Mouse (Mus musculus): ENCODE measurements around the gene Arhgef40. TPM values are rescaled to one million over a fixed set of nuclear protein-coding genes. Genes with fewer than 3 reads are reported as not detected.
A peak's percentile ranks its signal among the peaks of the same experiment; 100 is the strongest.

The Arhgef40 gene
- polyA plus RNA-seq, 1 experiment from 2014 or later: 45.8 TPM

DNA sequence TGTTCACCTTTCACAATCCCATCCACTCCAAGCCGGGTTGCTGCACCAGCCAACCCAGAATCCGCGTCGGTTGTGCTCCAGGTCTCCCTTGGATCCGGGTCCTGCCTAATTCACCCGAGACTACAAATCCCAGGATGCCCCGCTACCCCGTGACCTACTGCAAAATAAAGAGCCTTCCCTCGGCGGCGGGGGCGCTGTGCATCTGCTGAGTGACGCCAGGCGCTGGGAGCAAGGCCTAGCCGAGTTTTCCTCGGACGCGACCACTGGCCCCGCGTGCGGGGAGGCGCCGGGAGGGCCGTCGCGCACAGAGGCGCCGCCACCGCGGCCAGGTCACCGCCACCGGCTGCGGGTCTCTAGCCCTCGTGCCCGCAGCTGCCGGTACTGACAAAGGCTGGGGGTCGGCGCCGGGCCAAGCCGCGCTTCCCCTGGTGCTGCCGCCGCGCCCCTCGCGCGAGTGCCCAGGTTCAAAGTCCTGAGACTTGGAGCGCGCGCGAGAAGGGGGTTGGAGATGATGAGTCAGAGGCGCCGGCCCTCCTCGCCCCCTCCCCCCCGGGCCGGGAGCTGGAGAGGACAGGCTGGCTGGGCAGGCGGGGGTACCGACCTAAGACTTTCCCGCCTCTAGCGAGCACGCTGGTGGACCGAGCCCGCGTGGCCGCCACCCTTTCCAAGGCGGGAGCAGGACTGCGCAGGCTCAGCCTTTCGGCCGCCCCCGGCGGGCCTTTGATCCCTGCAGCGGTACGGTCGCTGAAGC, 35.2 kb downstream of the Arhgef40 start:
- peaks cover 27% of the 10 kb centered on the region for H3K4me1 ChIP-seq (ENCODE audit: control insufficient read depth, insufficient read depth, low read length)
- H3K4me2 ChIP-seq (ENCODE audit: low read depth, low read length): peak overlapping the region; percentile 68
- no peaks in the 10 kb centered on the region for H3K9me3 ChIP-seq (replicated peaks; ENCODE audit: control insufficient read depth, low read length)
- peak overlapping the region; percentile 100 for H3K27ac ChIP-seq (ENCODE audit: low read length)
- under 1% methylated on average over 72 of the region's 74 CpGs for WGBS
- peak overlapping the region; percentile 77 for H3K4me3 ChIP-seq (ENCODE audit: low read length)
- no peaks in the 10 kb centered on the region for H3K36me3 ChIP-seq (ENCODE audit: control insufficient read depth, insufficient read depth)
- no peaks in the 10 kb centered on the region for H3K27me3 ChIP-seq (ENCODE audit: control insufficient read depth, insufficient read depth, low read length)
- H3K9ac ChIP-seq (ENCODE audit: low read length): peak overlapping the region; percentile 92
- peak; percentile 89 for ATAC-seq (replicated peaks; ENCODE audit: extremely low read depth, insufficient read depth, low FRiP score)

- H3K36me3 ChIP-seq (ENCODE audit: control insufficient read depth, insufficient read depth): no peaks in the 10 kb centered on the region
- H3K9me3 ChIP-seq (replicated peaks; ENCODE audit: control insufficient read depth, low read length): no peaks in the 10 kb centered on the region
- peak; percentile 65 for ATAC-seq (replicated peaks; ENCODE audit: extremely low read depth, insufficient read depth, low FRiP score)
- peaks cover 23% of the 10 kb centered on the region for H3K4me1 ChIP-seq (ENCODE audit: control insufficient read depth, insufficient read depth, low read length)
- H3K4me2 ChIP-seq (ENCODE audit: low read depth, low read length): peak within 1 kb of the TSS; percentile 68
- peak within 1 kb of the TSS; percentile 100 for H3K27ac ChIP-seq (ENCODE audit: low read length)
- H3K27me3 ChIP-seq (ENCODE audit: control insufficient read depth, insufficient read depth, low read length): no peaks in the 10 kb centered on the region
- peak within 1 kb of the TSS; percentile 92 for H3K9ac ChIP-seq (ENCODE audit: low read length)
- 9% methylated on average over 15 of the region's 15 CpGs for WGBS
- H3K4me3 ChIP-seq (ENCODE audit: low read length): peak within 1 kb of the TSS; percentile 77
Observed at GRCm38 (mm10) chr14:52020486-52021137, 36.1 kb downstream of the Arhgef40 start, which contains the start of gene Zfp219. Zfp219 (minus strand) TSS chr14:52020733.

DNA sequence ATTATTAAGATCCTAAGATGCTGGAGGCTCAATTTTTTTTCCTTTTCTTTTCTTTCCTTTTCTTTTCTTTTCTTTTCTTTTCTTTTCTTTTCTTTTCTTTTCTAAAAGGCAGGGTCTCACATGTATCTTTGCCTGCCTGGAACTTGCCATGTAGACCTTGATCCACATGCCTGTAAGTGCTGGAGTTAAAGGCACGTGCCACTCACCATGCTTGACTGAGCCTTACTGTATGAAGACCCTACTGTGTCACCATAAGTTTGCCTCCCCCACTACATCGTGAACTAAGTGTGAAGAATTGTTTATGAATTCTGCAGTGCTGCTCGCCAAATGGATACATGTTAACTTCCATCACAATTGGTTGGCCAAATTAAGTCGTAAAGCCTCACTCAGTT, 36.6 kb downstream of the Arhgef40 start:
- H3K9me3 ChIP-seq (replicated peaks; ENCODE audit: control insufficient read depth, low read length): no peaks in the 10 kb centered on the region
- H3K27ac ChIP-seq (ENCODE audit: low read length): peak overlapping the region; percentile 100
- H3K27me3 ChIP-seq (ENCODE audit: control insufficient read depth, insufficient read depth, low read length): no peaks in the 10 kb centered on the region
- H3K4me1 ChIP-seq (ENCODE audit: control insufficient read depth, insufficient read depth, low read length): peaks cover 18% of the 10 kb centered on the region
- WGBS: 69% methylated on average over 4 of the region's 4 CpGs
- H3K36me3 ChIP-seq (ENCODE audit: control insufficient read depth, insufficient read depth): no peaks in the 10 kb centered on the region
- peak overlapping the region; percentile 68 for H3K4me2 ChIP-seq (ENCODE audit: low read depth, low read length)
- H3K4me3 ChIP-seq (ENCODE audit: low read length): peak overlapping the region; percentile 77
- H3K9ac ChIP-seq (ENCODE audit: low read length): peak overlapping the region; percentile 92
- ATAC-seq (replicated peaks; ENCODE audit: extremely low read depth, insufficient read depth, low FRiP score): no peak

GRCm38 (mm10) chr14:52021568-52022212, 37.2 kb downstream of the Arhgef40 start:
- H3K4me3 ChIP-seq (ENCODE audit: low read length): no peak overlapping the region
- no peak overlapping the region for H3K9ac ChIP-seq (ENCODE audit: low read length)
- no peak for ATAC-seq (replicated peaks; ENCODE audit: extremely low read depth, insufficient read depth, low FRiP score)
- H3K27ac ChIP-seq (ENCODE audit: low read length): no peak overlapping the region; the same call in 1 of the 2 replicates
- H3K27me3 ChIP-seq (ENCODE audit: control insufficient read depth, insufficient read depth, low read length): no peaks in the 10 kb centered on the region
- H3K36me3 ChIP-seq (ENCODE audit: control insufficient read depth, insufficient read depth): no peaks in the 10 kb centered on the region
- no peak overlapping the region for H3K4me2 ChIP-seq (ENCODE audit: low read depth, low read length)
- WGBS: 88% methylated on average over 8 of the region's 8 CpGs
- peaks cover 16% of the 10 kb centered on the region for H3K4me1 ChIP-seq (ENCODE audit: control insufficient read depth, insufficient read depth, low read length)
- H3K9me3 ChIP-seq (replicated peaks; ENCODE audit: control insufficient read depth, low read length): no peaks in the 10 kb centered on the region

DNA sequence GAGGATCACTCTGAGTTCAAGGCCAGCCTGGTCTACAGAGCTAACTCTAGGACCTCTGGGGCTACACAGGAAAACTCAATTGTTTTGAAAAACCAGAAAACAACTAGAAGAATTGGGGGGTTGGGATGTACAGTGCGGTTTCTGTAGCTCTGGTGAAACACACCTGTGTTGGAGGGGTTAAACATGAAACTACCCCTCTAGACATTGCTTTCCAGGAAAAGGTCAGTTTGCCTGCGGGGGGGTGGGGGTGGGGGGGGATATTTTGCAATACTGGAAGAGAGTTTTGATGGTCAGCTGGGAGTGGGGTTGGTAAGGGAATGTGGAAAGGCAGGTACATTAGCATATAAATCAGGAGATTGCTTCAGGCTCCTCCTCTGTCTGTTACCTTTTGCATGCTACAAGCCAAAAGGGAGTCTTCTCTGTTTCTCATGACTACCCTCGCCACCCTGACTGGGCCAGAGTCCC, 37.8 kb downstream of the Arhgef40 start:
- peaks cover 16% of the 10 kb centered on the region for H3K4me1 ChIP-seq (ENCODE audit: control insufficient read depth, insufficient read depth, low read length)
- peak overlapping the region; percentile 60 for H3K9ac ChIP-seq (ENCODE audit: low read length)
- H3K4me3 ChIP-seq (ENCODE audit: low read length): peak overlapping the region; percentile 46; the same call in 1 of the 2 replicates
- H3K4me2 ChIP-seq (ENCODE audit: low read depth, low read length): peak overlapping the region; percentile 78
- WGBS: 63% methylated on average over 3 of the region's 3 CpGs
- no peaks in the 10 kb centered on the region for H3K9me3 ChIP-seq (replicated peaks; ENCODE audit: control insufficient read depth, low read length)
- H3K27ac ChIP-seq (ENCODE audit: low read length): peak overlapping the region; percentile 88
- no peaks in the 10 kb centered on the region for H3K27me3 ChIP-seq (ENCODE audit: control insufficient read depth, insufficient read depth, low read length)
- no peak for ATAC-seq (replicated peaks; ENCODE audit: extremely low read depth, insufficient read depth, low FRiP score)
- H3K36me3 ChIP-seq (ENCODE audit: control insufficient read depth, insufficient read depth): no peaks in the 10 kb centered on the region

DNA sequence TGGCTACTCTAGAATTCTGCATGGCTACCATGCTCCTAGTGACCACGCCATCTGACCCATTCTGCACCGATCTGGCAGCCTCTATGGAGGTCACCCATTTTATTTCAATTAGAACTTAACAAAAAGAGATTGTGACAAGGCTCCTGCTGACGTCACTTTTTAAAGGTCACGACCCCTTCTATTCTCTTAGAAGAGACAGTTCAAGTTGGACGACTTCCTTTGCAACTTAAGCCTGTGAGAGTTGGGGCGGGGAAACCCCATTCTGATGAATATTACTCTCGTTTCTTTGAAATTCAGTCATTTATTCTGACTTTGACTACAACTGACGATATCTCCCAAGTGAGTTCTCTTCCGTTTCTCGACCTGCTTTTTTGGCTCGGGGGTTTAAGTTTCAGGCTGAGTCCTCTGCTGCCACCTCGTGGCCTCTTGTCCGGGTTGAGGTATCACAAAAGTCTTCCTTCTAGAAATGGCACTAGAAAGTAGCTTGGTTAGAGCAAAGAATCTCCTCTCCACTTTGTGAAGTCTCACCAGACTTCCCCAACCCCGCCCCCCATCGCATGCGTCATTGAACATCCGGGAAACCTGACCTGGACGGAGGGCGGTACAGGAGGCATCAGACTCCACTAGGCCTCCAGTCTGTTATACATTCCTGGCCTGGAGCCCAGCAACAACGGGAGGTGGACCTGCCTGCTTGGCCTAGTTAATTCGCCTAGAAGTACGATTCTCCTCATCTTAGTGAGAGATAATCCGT, 38.4 kb downstream of the Arhgef40 start:
- 6% methylated on average over 23 of the region's 23 CpGs for WGBS
- peak overlapping the region; percentile 60 for H3K9ac ChIP-seq (ENCODE audit: low read length)
- ATAC-seq (replicated peaks; ENCODE audit: extremely low read depth, insufficient read depth, low FRiP score): peak; percentile 12

GRCm38 (mm10) chr14:52024133-52024532, 39.6 kb downstream of the Arhgef40 start:
- no peak overlapping the region for H3K4me2 ChIP-seq (ENCODE audit: low read depth, low read length)
- H3K9ac ChIP-seq (ENCODE audit: low read length): no peak overlapping the region
- H3K27ac ChIP-seq (ENCODE audit: low read length): no peak overlapping the region
- H3K36me3 ChIP-seq (ENCODE audit: control insufficient read depth, insufficient read depth): no peaks in the 10 kb centered on the region
- no peaks in the 10 kb centered on the region for H3K27me3 ChIP-seq (ENCODE audit: control insufficient read depth, insufficient read depth, low read length)
- 72% methylated on average over 2 of the region's 2 CpGs for WGBS
- no peak overlapping the region for H3K4me3 ChIP-seq (ENCODE audit: low read length)
- 0 out of 2 replicates have a peak, but pooled peaks cover 4% of the 10 kb centered on the region for H3K9me3 ChIP-seq (replicated peaks; ENCODE audit: control insufficient read depth, low read length)
- no peak for ATAC-seq (replicated peaks; ENCODE audit: extremely low read depth, insufficient read depth, low FRiP score)
- peaks cover 11% of the 10 kb centered on the region for H3K4me1 ChIP-seq (ENCODE audit: control insufficient read depth, insufficient read depth, low read length)

More for the DNA sequence above, 38.4 kb downstream of the Arhgef40 start:
- Histone ChIP-seq H3K4me2 (ENCODE audit: low read depth, low read length) (peak overlapping the region; percentile 78), H3K4me1 (ENCODE audit: control insufficient read depth, insufficient read depth, low read length) (peaks cover 16% of the 10 kb centered on the region), H3K27ac (ENCODE audit: low read length) (peak overlapping the region; percentile 88), H3K9me3 (replicated peaks; ENCODE audit: control insufficient read depth, low read length) (no peaks in the 10 kb centered on the region), H3K4me3 (ENCODE audit: low read length) (peak overlapping the region; percentile 46), H3K27me3 (ENCODE audit: control insufficient read depth, insufficient read depth, low read length) (no peaks in the 10 kb centered on the region), H3K36me3 (ENCODE audit: control insufficient read depth, insufficient read depth) (no peaks in the 10 kb centered on the region)

- Histone ChIP-seq H3K9me3 (replicated peaks; ENCODE audit: control insufficient read depth, low read length) (0 out of 2 replicates have a peak, but pooled peaks cover 4% of the 10 kb centered on the region), H3K4me3 (ENCODE audit: low read length) (no peak overlapping the region), H3K27ac (ENCODE audit: low read length) (no peak overlapping the region), H3K9ac (ENCODE audit: low read length) (no peak overlapping the region), H3K4me1 (ENCODE audit: control insufficient read depth, insufficient read depth, low read length) (peaks cover 10% of the 10 kb centered on the region), H3K36me3 (ENCODE audit: control insufficient read depth, insufficient read depth) (no peaks in the 10 kb centered on the region), H3K4me2 (ENCODE audit: low read depth, low read length) (no peak overlapping the region), H3K27me3 (ENCODE audit: control insufficient read depth, insufficient read depth, low read length) (no peaks in the 10 kb centered on the region)
- ATAC-seq (replicated peaks; ENCODE audit: extremely low read depth, insufficient read depth, low FRiP score): no peak
- WGBS: 77% methylated on average over 4 of the region's 4 CpGs
Observed at GRCm38 (mm10) chr14:52026342-52026741, 41.8 kb downstream of the Arhgef40 start.

Measured in heart, embryonic 16.5 days (tissue).